Mouse (Mus musculus) liver, embryonic 13.5 days (tissue): ENCODE measurements at regions not wholly inside any gene's neighbourhood (a gene's known extent, or its start where the extent isn't known, plus 50 kb on each side); places are given as distances from the start of the nearest gene placed in this dataset.
A peak's percentile ranks its signal among the peaks of the same experiment; 100 is the strongest.

Experiments used
- ATAC-seq: fragments of 200-750 bp; cut with Nextera tagmentation; 2 replicates; pipeline ENCODE4 v1.8.0; 2017; ENCODE audit warnings: low read depth, mild to moderate bottlenecking, moderate number of reproducible peaks, moderate library complexity
- DNase-seq: peaks from one replicate; pipeline ENCODE4 v3.0.0; 2022
- H3K27ac ChIP-seq: fragments of 300-500 bp; sonication (generic); 2 replicates; pipeline ENCODE4 v1.5.1; 2015; ENCODE audit warnings: moderate library complexity, mild to moderate bottlenecking, inconsistent platforms
- H3K27me3 ChIP-seq: fragments of 300-500 bp; sonication (generic); 2 replicates; pipeline ENCODE4 v1.6.1; 2015; ENCODE audit warnings: mild to moderate bottlenecking, inconsistent platforms
- H3K36me3 ChIP-seq: fragments of 300-500 bp; sonication (generic); 2 replicates; pipeline ENCODE4 v1.6.1; 2015; ENCODE audit warnings: mild to moderate bottlenecking, inconsistent platforms
- H3K4me1 ChIP-seq: fragments of 300-500 bp; sonication (generic); replicated peaks from 2 replicates; pipeline ENCODE4 v1.6.1; 2015; ENCODE audit warnings: inconsistent platforms
- H3K4me2 ChIP-seq: fragments of 300-500 bp; sonication (generic); 2 replicates; pipeline ENCODE4 v1.6.1; 2015; ENCODE audit warnings: inconsistent platforms, mild to moderate bottlenecking, moderate library complexity
- H3K4me3 ChIP-seq: fragments of 300-500 bp; sonication (generic); replicated peaks from 2 replicates; pipeline ENCODE4 v1.5.1; 2015; ENCODE audit warnings: mild to moderate bottlenecking, inconsistent platforms
- H3K9ac ChIP-seq: fragments of 300-500 bp; sonication (generic); 2 replicates; pipeline ENCODE4 v1.6.1; 2015; ENCODE audit warnings: mild to moderate bottlenecking, inconsistent platforms
- H3K9me3 ChIP-seq: fragments of 300-500 bp; sonication (generic); replicated peaks from 2 replicates; pipeline ENCODE4 v1.6.1; 2016; ENCODE audit warnings: inconsistent platforms
- WGBS: fragments of 180-500 bp; shearing (Covaris S2); methylation state at CpG from one replicate; pipeline ENCODE4 v1.1.7; 2015; ENCODE audit not compliant: insufficient replicate concordance; 5-methylcytosine and 5-hydroxymethylcytosine counted together

GRCm38 (mm10) chr17:61960837-61961236, 920.3 kb downstream of the Efna5 start:
- DNase-seq: no peak
- Histone ChIP-seq H3K9me3 (no peaks in the 10 kb centered on the region), H3K4me2 (no peak overlapping the region), H3K9ac (no peak overlapping the region), H3K4me1 (no peaks in the 10 kb centered on the region), H3K27me3 (no peaks in the 10 kb centered on the region), H3K27ac (no peak overlapping the region), H3K4me3 (no peak overlapping the region), H3K36me3 (no peaks in the 10 kb centered on the region)
- ATAC-seq: no peak
- 42% methylated on average over 5 of the region's 5 CpGs for WGBS

DNA sequence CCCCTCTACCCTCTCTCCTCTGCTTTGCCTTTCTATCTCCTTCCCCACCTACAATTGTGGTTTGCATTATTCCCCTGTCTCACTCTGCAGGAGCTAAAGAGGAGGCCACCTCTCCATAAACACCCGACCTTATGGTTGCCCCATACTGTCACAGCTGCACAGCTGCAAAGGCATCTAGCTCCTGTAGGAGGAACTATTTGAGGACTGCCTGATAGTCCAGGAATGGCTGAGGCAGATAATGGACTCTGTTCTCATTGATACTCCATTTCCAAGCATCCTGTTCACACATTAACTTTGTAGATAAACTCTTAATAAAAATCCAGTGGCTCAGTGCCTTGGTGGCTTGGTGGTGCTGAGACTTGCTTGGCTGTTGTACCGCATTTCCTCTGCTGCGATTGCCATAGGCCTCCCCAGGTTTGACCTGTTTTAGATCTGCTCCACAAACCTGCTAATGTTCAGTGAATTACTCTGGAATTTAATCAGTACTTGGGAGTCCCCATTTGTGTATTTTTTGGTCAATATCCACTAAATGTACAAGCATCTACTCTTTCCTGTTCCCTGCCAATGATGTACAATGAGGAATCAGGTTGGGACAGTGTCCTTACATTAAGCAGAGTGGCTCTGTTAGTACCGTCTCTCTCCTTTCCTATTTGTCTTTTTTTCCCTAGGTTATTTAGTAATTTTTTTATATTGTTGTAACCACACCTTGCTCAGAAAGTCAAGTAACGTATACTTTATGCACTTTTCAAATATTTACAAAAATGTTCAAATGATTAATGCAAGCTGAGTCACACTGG, 920.9 kb downstream of the Efna5 start:
- Histone ChIP-seq H3K36me3 (no peaks in the 10 kb centered on the region), H3K27ac (no peak overlapping the region), H3K4me2 (no peak overlapping the region), H3K4me3 (no peak overlapping the region), H3K9ac (no peak overlapping the region), H3K27me3 (no peaks in the 10 kb centered on the region), H3K4me1 (no peaks in the 10 kb centered on the region), H3K9me3 (no peaks in the 10 kb centered on the region)
- 52% methylated on average over 5 of the region's 5 CpGs for WGBS
- ATAC-seq (peak; percentile 93), DNase-seq (peak; percentile 1)

DNA sequence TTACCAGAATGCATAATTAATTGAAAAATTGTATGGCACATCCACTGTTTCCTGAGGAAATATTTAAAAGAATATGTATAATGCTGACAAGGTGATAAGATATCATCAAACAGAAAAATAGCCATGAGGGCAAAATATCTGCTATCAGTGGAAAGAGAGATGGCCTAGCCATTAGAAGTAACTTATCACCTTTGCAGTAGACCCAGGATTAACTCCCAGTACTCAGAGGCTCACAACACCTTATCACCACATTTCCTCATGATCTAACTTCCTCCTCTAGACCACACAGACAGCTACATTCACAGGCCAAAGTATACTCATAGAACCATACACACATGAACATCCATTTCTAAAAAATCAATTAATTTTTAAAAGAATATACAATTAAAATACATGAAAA, 963.4 kb downstream of the Efna5 start:
- no peak for ATAC-seq

DNA sequence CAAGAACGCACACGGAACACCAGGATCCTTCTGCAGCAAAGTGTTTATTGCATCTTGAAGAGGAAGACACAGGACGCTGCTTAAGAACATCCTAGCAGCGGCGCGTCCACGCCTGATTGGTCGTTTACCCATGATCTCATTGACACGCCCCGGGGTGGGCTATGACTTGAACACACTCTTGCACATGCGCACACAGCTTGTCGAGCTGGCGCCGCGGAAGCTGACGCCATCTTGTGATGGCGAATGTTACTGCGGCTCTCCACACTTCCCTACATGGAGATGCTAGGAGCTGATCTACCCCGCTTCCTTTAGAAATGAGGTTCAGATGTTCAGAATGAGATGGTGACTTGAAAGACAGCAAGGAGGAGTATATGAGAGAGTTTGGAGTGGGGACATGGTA, 978.2 kb downstream of the Efna5 start:
- no peak for ATAC-seq
- no peaks in the 10 kb centered on the region for H3K4me1 ChIP-seq
- no peak overlapping the region for H3K9ac ChIP-seq
- no peak overlapping the region for H3K27ac ChIP-seq
- no peaks in the 10 kb centered on the region for H3K36me3 ChIP-seq
- no peaks in the 10 kb centered on the region for H3K9me3 ChIP-seq
- no peak for DNase-seq
- no peak overlapping the region for H3K4me2 ChIP-seq
- H3K27me3 ChIP-seq: no peaks in the 10 kb centered on the region
- 84% methylated on average over 19 of the region's 19 CpGs for WGBS
- no peak overlapping the region for H3K4me3 ChIP-seq

More for the DNA sequence above, 963.4 kb downstream of the Efna5 start:
- DNase-seq: no peak
- no peak overlapping the region for H3K4me3 ChIP-seq
- no peak overlapping the region for H3K4me2 ChIP-seq
- no peaks in the 10 kb centered on the region for H3K27me3 ChIP-seq
- no peak overlapping the region for H3K27ac ChIP-seq
- H3K4me1 ChIP-seq: no peaks in the 10 kb centered on the region
- no peaks in the 10 kb centered on the region for H3K9me3 ChIP-seq
- H3K36me3 ChIP-seq: no peaks in the 10 kb centered on the region
- no peak overlapping the region for H3K9ac ChIP-seq

DNA sequence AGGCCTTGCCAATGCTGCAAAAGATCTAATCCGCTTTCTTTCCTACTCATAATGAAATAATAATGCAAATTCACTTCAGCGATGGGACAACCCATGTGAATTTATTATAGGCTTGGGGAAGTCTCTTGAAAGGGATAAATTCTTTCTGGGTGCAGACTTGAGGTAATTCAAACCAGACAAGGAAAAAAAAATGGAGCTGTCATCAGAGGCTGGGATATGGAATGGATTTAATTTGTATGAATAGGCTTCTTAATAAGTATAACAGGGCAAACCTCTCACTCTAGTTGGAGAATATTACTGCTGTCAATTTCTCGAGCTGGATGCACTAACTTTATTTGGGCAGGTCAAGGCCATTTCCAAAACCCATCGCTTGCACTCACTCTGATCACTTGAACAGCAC, 990.5 kb downstream of the Efna5 start:
- Histone ChIP-seq H3K4me2 (no peak overlapping the region), H3K27me3 (no peaks in the 10 kb centered on the region), H3K4me3 (no peak overlapping the region), H3K27ac (no peak overlapping the region), H3K36me3 (no peaks in the 10 kb centered on the region), H3K9ac (no peak overlapping the region), H3K4me1 (no peaks in the 10 kb centered on the region), H3K9me3 (no peaks in the 10 kb centered on the region)
- no peak for DNase-seq
- ATAC-seq: no peak
- WGBS: 73% methylated on average over 4 of the region's 4 CpGs

DNA sequence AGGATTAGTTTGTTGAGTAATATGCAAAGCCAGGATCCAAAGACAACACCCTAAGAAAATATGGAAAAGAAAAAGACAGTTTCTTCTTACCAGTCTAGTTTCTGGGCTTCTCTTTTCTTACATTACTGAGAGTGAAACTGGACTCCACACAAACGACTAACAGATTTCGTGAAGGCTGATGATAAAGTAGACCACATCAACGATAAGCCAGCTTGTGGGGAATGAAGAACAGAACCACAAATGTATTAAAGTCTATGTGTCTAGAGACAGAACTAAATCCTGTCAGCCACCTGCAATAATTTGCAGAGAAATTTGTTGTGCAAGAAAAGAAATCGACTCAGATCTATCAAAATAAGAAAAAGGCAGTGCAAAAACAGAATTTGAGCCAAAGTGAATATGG, 1015.0 kb downstream of the Efna5 start:
- whole genome bisulfite sequencing: 52% methylated on average over 4 of the region's 4 CpGs
- H3K9me3 ChIP-seq: no peaks in the 10 kb centered on the region
- no peaks in the 10 kb centered on the region for H3K27me3 ChIP-seq
- H3K9ac ChIP-seq: no peak overlapping the region
- H3K4me3 ChIP-seq: no peak overlapping the region
- no peak overlapping the region for H3K4me2 ChIP-seq
- H3K4me1 ChIP-seq: no peaks in the 10 kb centered on the region
- H3K36me3 ChIP-seq: no peaks in the 10 kb centered on the region
- no peak for ATAC-seq
- no peak for DNase-seq
- H3K27ac ChIP-seq: no peak overlapping the region

DNA sequence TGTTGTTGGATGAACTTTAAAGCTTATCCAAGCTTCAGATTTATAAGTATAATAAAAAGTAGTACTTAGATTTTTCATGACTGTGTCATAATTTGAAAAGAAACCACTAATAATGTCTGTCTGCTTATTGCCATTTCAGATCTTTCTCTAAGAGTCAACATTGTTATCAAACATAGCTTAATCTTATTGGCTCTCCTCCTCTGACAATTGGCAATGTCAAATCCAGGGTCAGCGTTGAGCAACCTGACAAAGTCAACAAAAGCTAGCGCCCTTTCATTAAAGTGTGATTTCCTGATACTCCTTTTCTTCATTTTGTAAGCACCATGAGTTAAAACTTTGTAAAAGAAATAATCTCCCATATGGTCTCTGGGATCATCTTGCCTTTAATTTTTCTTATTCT, 1018.7 kb downstream of the Efna5 start:
- H3K4me2 ChIP-seq: no peak overlapping the region
- no peak for ATAC-seq

GRCm38 (mm10) chr17:61837555-61837954, 1043.6 kb downstream of the Efna5 start:
- H3K4me2 ChIP-seq: no peak overlapping the region
- no peak overlapping the region for H3K4me3 ChIP-seq
- ATAC-seq: no peak
- no peak overlapping the region for H3K9ac ChIP-seq
- no peaks in the 10 kb centered on the region for H3K36me3 ChIP-seq
- no peaks in the 10 kb centered on the region for H3K9me3 ChIP-seq
- 56% methylated on average over 2 of the region's 2 CpGs for WGBS
- no peaks in the 10 kb centered on the region for H3K27me3 ChIP-seq
- DNase-seq: no peak
- no peak overlapping the region for H3K27ac ChIP-seq
- H3K4me1 ChIP-seq: no peaks in the 10 kb centered on the region

More for the DNA sequence above, 1018.7 kb downstream of the Efna5 start:
- no peak for DNase-seq
- Histone ChIP-seq H3K9ac (no peak overlapping the region), H3K9me3 (no peaks in the 10 kb centered on the region), H3K27me3 (no peaks in the 10 kb centered on the region), H3K4me3 (no peak overlapping the region), H3K27ac (no peak overlapping the region), H3K4me1 (no peaks in the 10 kb centered on the region), H3K36me3 (no peaks in the 10 kb centered on the region)
- WGBS: 55% methylated on average over 2 of the region's 2 CpGs

DNA sequence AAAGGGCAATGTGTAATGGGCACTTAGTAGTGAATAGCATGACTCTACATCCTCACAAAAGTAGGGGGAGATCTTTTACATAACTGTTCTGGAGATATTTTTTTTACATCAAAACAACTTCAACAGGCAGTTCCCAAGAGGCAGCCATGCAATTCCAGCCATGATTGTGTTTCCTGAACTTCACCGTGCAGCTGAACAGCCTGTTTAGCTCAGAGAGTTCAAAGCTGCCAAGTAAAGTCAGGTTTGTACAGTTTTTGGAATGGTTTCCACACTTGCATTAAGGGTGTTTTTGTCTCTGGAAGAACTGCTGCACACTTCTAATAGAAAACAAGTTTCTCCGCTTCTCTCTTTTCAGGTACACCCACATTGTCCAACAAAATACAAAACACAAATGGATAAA, 1065.6 kb downstream of the Efna5 start:
- no peak for DNase-seq
- H3K27me3 ChIP-seq: no peaks in the 10 kb centered on the region
- WGBS: 72% methylated on average over 2 of the region's 2 CpGs

GRCm38 (mm10) chr17:61768361-61768760, 1112.8 kb downstream of the Efna5 start:
- DNase-seq (no peak), ATAC-seq (no peak)
- Histone ChIP-seq H3K4me3 (no peak overlapping the region), H3K4me2 (no peak overlapping the region), H3K27me3 (no peaks in the 10 kb centered on the region), H3K4me1 (no peaks in the 10 kb centered on the region), H3K36me3 (no peaks in the 10 kb centered on the region), H3K27ac (no peak overlapping the region), H3K9me3 (no peaks in the 10 kb centered on the region), H3K9ac (no peak overlapping the region)

More for the DNA sequence above, 1065.6 kb downstream of the Efna5 start:
- no peak for ATAC-seq
- no peak overlapping the region for H3K4me2 ChIP-seq
- H3K4me3 ChIP-seq: no peak overlapping the region
- no peak overlapping the region for H3K9ac ChIP-seq
- no peaks in the 10 kb centered on the region for H3K9me3 ChIP-seq
- H3K36me3 ChIP-seq: no peaks in the 10 kb centered on the region
- no peaks in the 10 kb centered on the region for H3K4me1 ChIP-seq
- no peak overlapping the region for H3K27ac ChIP-seq

DNA sequence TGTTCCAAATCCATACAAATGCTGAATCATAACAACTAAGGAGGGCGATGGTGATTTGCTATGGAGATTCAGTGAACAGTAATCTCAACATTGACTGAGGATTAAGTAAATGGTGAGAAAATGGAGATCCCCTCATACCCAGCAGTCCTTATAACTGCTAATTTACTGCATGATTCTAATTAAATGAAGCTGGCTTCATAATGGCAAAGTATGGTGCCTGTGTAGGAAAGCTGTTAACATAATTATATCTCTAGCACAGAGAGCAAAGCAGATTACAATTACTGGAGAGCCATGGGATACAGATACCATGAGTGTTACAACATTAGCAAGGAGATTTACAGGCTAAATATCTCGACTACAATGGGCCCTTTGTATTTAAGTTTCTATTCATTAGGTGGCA, 1116.0 kb downstream of the Efna5 start:
- no peak overlapping the region for H3K4me3 ChIP-seq
- no peaks in the 10 kb centered on the region for H3K4me1 ChIP-seq
- ATAC-seq: no peak

More for the DNA sequence above, 1116.0 kb downstream of the Efna5 start:
- 43% methylated on average over 2 of the region's 2 CpGs for WGBS
- H3K4me2 ChIP-seq: no peak overlapping the region
- DNase-seq: no peak
- H3K9me3 ChIP-seq: no peaks in the 10 kb centered on the region
- H3K9ac ChIP-seq: no peak overlapping the region
- H3K36me3 ChIP-seq: no peaks in the 10 kb centered on the region
- H3K27me3 ChIP-seq: no peaks in the 10 kb centered on the region
- H3K27ac ChIP-seq: no peak overlapping the region
